13 mouse cellular contexts compared by ENCODE assay signal in genomic region chr16:84987724-84988287, GRCm38 (mm10).
A peak's percentile ranks its signal among the peaks of the same experiment; 100 is the strongest.
DNase-seq lines count a peak whose midpoint lies in the region; ATAC-seq and TF ChIP-seq lines count a peak whose summit lies in the region.
"Had no signal": no experiment of that assay in that cellular context is flagged by ENCODE, and none has a peak within 500 bp of the region (broad histone marks: within the 10 kb centered on the region; RNA-seq: fewer than 3 reads in every experiment).

No protein-coding gene starts in this region.

- no peak overlapping the region for H3K27ac ChIP-seq in midbrain, embryonic 11.5 days (ENCODE audit: low read depth, low read length)
- H3K27ac ChIP-seq in midbrain, embryonic 10.5 days (replicated peaks), result no peak overlapping the region
- peak overlapping the region; percentile 48 for H3K27ac ChIP-seq in embryonic facial prominence, embryonic 13.5 days
- no peak overlapping the region for H3K27ac ChIP-seq in forebrain, postnatal 0 days (ENCODE audit: low read depth, low read length)
- no peak overlapping the region for H3K27ac ChIP-seq in midbrain, embryonic 15.5 days
- H3K27ac ChIP-seq: heart, embryonic 15.5 days; liver, embryonic 12.5 days had no signal

- no peak overlapping the region for H3K4me2 ChIP-seq in midbrain, embryonic 11.5 days
- H3K4me2 ChIP-seq in embryonic facial prominence, embryonic 13.5 days, result no peak overlapping the region
- H3K4me2 ChIP-seq in forebrain, postnatal 0 days (ENCODE audit: low read depth), result no peak overlapping the region
- H3K4me2 ChIP-seq in midbrain, embryonic 15.5 days, result no peak overlapping the region
- H3K4me2 ChIP-seq: heart, embryonic 15.5 days; liver, embryonic 12.5 days had no signal

- no peaks in the 10 kb centered on the region for H3K27me3 ChIP-seq in midbrain, embryonic 11.5 days (ENCODE audit: control insufficient read depth, insufficient read depth, low read length)
- H3K27me3 ChIP-seq in midbrain, embryonic 10.5 days (ENCODE audit: low read depth, poor library complexity, severe bottlenecking), result no peaks in the 10 kb centered on the region
- H3K27me3 ChIP-seq in embryonic facial prominence, embryonic 13.5 days, result no peaks in the 10 kb centered on the region
- no peaks in the 10 kb centered on the region for H3K27me3 ChIP-seq in forebrain, postnatal 0 days (ENCODE audit: insufficient read depth, low read length)
- H3K27me3 ChIP-seq in midbrain, embryonic 15.5 days (replicated peaks), result no peaks in the 10 kb centered on the region
- H3K27me3 ChIP-seq: heart, embryonic 15.5 days; liver, embryonic 12.5 days; megakaryocyte, embryonic 14.5 days had no signal

- H3K9ac ChIP-seq in midbrain, embryonic 11.5 days (ENCODE audit: low read length), result no peak overlapping the region
- H3K9ac ChIP-seq in embryonic facial prominence, embryonic 13.5 days, result no peak overlapping the region
- H3K9ac ChIP-seq in forebrain, postnatal 0 days, result no peak overlapping the region
- H3K9ac ChIP-seq in midbrain, embryonic 15.5 days, result no peak overlapping the region
- H3K9ac ChIP-seq: heart, embryonic 15.5 days; liver, embryonic 12.5 days had no signal

- no peaks in the 10 kb centered on the region for H3K36me3 ChIP-seq in midbrain, embryonic 11.5 days (ENCODE audit: control insufficient read depth, insufficient read depth, low read length)
- peaks cover 20% of the 10 kb centered on the region for H3K36me3 ChIP-seq in midbrain, embryonic 10.5 days
- H3K36me3 ChIP-seq in embryonic facial prominence, embryonic 13.5 days, result peaks cover 25% of the 10 kb centered on the region
- H3K36me3 ChIP-seq in forebrain, postnatal 0 days (ENCODE audit: insufficient read depth), result 0 out of 2 replicates have a peak, but pooled peaks cover 3% of the 10 kb centered on the region
- H3K36me3 ChIP-seq in midbrain, embryonic 15.5 days (replicated peaks), result no peaks in the 10 kb centered on the region

- no peaks in the 10 kb centered on the region for H3K4me1 ChIP-seq in midbrain, embryonic 11.5 days (ENCODE audit: control insufficient read depth, insufficient read depth, low read length)
- 0 out of 2 replicates have a peak, but pooled peaks cover 2% of the 10 kb centered on the region for H3K4me1 ChIP-seq in midbrain, embryonic 10.5 days
- H3K4me1 ChIP-seq in embryonic facial prominence, embryonic 13.5 days, result peaks cover 22% of the 10 kb centered on the region; the same call in 1 of the 2 replicates
- 0 out of 2 replicates have a peak, but pooled peaks cover 6% of the 10 kb centered on the region for H3K4me1 ChIP-seq in forebrain, postnatal 0 days (ENCODE audit: insufficient read depth)
- H3K4me1 ChIP-seq in midbrain, embryonic 15.5 days, result no peaks in the 10 kb centered on the region
- H3K4me1 ChIP-seq: liver, embryonic 12.5 days; megakaryocyte, embryonic 14.5 days had no signal

- 80% methylated on average over 8 of the region's 8 CpGs for WGBS in midbrain, embryonic 11.5 days
- 89% methylated on average over 8 of the region's 8 CpGs for WGBS in midbrain, embryonic 10.5 days
- WGBS in embryonic facial prominence, embryonic 13.5 days, result 61% methylated on average over 8 of the region's 8 CpGs
- 36% methylated on average over 8 of the region's 8 CpGs for WGBS in forebrain, postnatal 0 days
- WGBS in midbrain, embryonic 15.5 days, result 51% methylated on average over 8 of the region's 8 CpGs

- peak; percentile 78 for ATAC-seq in midbrain, embryonic 11.5 days (ENCODE audit: low FRiP score)
- no peak for ATAC-seq in embryonic facial prominence, embryonic 13.5 days (ENCODE audit: insufficient number of reproducible peaks, insufficient read depth, low FRiP score, low TSS enrichment, low read depth)
- peak; percentile 50 for ATAC-seq in forebrain, postnatal 0 days
- ATAC-seq in midbrain, embryonic 15.5 days (replicated peaks), result peak; percentile 34; the same call in 1 of the 2 replicates
- ATAC-seq: CD4-positive, CD25-positive, alpha-beta regulatory T cell, adult 4 months; liver, embryonic 12.5 days had no signal

- H3K9me3 ChIP-seq in midbrain, embryonic 11.5 days (ENCODE audit: control insufficient read depth, low read length), result no peaks in the 10 kb centered on the region
- H3K9me3 ChIP-seq in midbrain, embryonic 10.5 days (replicated peaks), result no peaks in the 10 kb centered on the region
- H3K9me3 ChIP-seq in embryonic facial prominence, embryonic 13.5 days, result no peaks in the 10 kb centered on the region
- H3K9me3 ChIP-seq in forebrain, postnatal 0 days (ENCODE audit: low read length), result no peaks in the 10 kb centered on the region
- no peaks in the 10 kb centered on the region for H3K9me3 ChIP-seq in midbrain, embryonic 15.5 days
- H3K9me3 ChIP-seq: heart, embryonic 15.5 days; liver, embryonic 12.5 days had no signal

- TF ChIP-seq CTCF in forebrain, postnatal 0 days (IDR thresholded peaks at IDR 0.05; ENCODE audit: low read depth), result no peak

- no peak for DNase-seq in midbrain, embryonic 11.5 days (ENCODE audit: low spot score, missing footprints)
- no peak for DNase-seq in midbrain, embryonic 10.5 days (ENCODE audit: low spot score)
- DNase-seq in forebrain, postnatal 0 days, result no peak
- DNase-seq in gastrocnemius, adult 8-10 months (ENCODE audit: low spot score in 2 of 2), result no peak
- DNase-seq in adrenal gland, postnatal 4 days (ENCODE audit: low spot score in 2 of 2), result no peak
- DNase-seq: cerebellum, adult 9-11 months; right cerebral cortex, adult 18-20 months had no signal

- H3K4me3 ChIP-seq in midbrain, embryonic 11.5 days (ENCODE audit: low read depth, low read length), result no peak overlapping the region
- no peak overlapping the region for H3K4me3 ChIP-seq in midbrain, embryonic 10.5 days
- H3K4me3 ChIP-seq in embryonic facial prominence, embryonic 13.5 days, result no peak overlapping the region
- no peak overlapping the region for H3K4me3 ChIP-seq in forebrain, postnatal 0 days (ENCODE audit: low read depth, low read length)
- H3K4me3 ChIP-seq in midbrain, embryonic 15.5 days, result no peak overlapping the region
- H3K4me3 ChIP-seq: heart, embryonic 15.5 days; liver, embryonic 12.5 days; megakaryocyte, embryonic 14.5 days had no signal
